Mouse (Mus musculus): ENCODE results near the gene Mta2. TPM values are rescaled to one million over a fixed set of nuclear protein-coding genes. Genes with fewer than 3 reads are reported as not detected.
"Not testable (repeated sequence)": the region's sequence is repeated elsewhere in the genome, so short reads cannot be mapped to it uniquely, and the experiment has no call there.

Gene Mta2
- 192 and 193 TPM in 2 replicates for polyA plus RNA-seq (2015; fragmentation: Nextera tagmentation; extraction: Ambion mirVana)

DNA sequence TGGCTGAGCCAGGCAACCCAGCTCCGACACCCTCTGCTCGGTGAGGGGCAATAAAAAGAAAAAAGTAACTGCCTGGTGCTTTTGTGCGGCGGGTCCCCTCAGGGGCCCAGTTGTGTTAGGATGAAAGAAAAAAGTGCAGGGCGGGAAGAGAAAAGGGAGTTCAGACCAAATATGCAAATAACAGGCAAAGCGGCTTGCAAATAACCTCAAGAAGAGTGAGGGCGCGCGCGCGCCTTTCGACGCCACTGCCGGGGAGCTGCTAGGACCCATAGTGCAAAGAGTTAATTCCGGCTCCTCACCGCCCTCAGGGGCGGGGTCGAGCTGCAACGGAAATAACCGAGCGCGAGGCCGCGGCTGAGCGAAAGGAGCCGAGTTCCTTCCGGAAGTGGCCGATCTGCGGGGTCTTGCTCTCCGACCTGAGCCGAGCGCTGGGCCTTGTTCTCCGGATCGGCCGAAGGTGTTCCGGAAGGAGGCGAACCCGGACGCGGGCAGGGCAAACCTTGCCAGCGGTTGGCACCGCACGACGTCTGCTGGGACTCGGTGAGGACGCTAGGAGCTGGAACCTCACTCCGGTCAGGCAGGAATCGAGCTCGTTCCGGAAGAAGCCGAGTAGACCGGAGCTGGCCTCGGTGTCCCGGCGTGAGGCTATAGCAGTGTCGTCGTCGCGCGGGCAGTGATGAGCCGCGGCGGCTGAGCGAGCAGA lies at the start of gene Mta2:
Gene Mta2 (plus strand): TSS at position 361 of the 703 bp plus-strand sequence.
- peak within 1 kb of the TSS; percentile 73 for H3K4me2 ChIP-seq (replicated peaks)
- H3K36me3 ChIP-seq, result peaks cover 62% of the 10 kb centered on the region
- WGBS, result under 1% methylated on average over 64 of the region's 64 CpGs
- H3K27ac ChIP-seq, result peak within 1 kb of the TSS; percentile 99
- H3K4me3 ChIP-seq, result peak within 1 kb of the TSS; percentile 97
- H3K9ac ChIP-seq, result peak within 1 kb of the TSS; percentile 100
- ATAC-seq (ENCODE audit: low FRiP score, low read depth), result peak; percentile 91
- no peaks in the 10 kb centered on the region for H3K9me3 ChIP-seq
- H3K4me1 ChIP-seq, result peaks cover 40% of the 10 kb centered on the region
- no peaks in the 10 kb centered on the region for H3K27me3 ChIP-seq

DNA sequence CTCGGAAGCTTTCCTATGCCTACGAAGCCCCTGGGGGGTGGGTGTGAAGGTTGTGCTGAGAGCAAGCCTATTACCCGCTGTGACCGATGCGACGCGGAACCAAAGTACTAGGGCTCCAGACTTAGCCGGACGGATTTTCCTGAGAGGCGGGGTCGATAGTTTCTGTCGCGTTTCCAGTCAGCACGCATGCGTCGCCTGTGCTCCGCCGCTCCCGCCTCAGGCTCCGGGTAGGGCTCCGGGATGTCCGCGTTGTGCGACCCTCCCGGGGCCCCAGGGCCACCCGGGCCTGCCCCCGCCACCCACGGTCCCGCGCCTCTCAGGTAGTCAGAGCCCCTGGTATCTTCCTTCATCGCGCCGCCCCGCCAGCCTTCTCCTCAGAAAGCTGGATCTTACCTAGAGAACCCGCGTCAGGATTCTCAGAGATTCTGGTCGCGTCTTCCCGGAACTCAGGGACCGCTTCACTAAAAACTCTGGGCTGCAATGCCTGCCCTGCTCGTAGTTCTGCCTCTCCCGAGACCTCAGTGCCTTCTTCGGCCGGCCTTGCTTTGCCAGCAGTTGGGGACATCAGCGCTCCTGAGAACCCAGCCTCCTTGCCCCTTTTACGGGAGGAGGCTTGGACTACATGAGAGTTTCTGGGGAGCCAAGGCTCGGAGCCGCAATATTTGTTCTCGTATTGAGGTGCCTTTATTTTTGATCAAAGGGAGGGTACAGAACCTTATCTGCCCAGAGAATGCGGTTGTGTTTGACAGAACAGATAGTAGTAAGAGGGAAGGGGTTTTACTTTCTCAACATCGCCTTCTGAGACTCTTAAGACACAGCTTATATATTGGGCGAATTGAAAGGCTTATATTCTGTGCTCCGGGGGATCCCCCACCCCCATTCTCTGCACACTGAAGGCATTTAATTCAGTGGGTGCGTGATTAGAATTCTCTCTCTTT lies 48.6 kb upstream of the Mta2 start, which contains the start of gene Ints5:
Gene Ints5 (plus strand): TSS at position 177 of the 938 bp plus-strand sequence.
- Histone ChIP-seq H3K4me2 (replicated peaks) (peak within 1 kb of the TSS; percentile 88), H3K27ac (peak within 1 kb of the TSS; percentile 79), H3K4me3 (peak within 1 kb of the TSS; percentile 88), H3K9me3 (no peaks in the 10 kb centered on the region), H3K9ac (peak within 1 kb of the TSS; percentile 94), H3K36me3 (peaks cover 40% of the 10 kb centered on the region), H3K27me3 (no peaks in the 10 kb centered on the region), H3K4me1 (peaks cover 35% of the 10 kb centered on the region)
- 2% methylated on average over 54 of the region's 54 CpGs for WGBS
- ATAC-seq (ENCODE audit: low FRiP score, low read depth), result peak; percentile 60

GRCm38 (mm10) chr19:8895397-8895960 lies 46.2 kb upstream of the Mta2 start:
- H3K9me3 ChIP-seq, result no peaks in the 10 kb centered on the region

GRCm38 (mm10) chr19:8896231-8896630 lies 45.4 kb upstream of the Mta2 start:
- peak overlapping the region; percentile 72; the same call in 1 of the 2 replicates for H3K9ac ChIP-seq
- not testable (repeated sequence) for H3K9me3 ChIP-seq; H3K4me2 ChIP-seq (replicated peaks); ATAC-seq (ENCODE audit: low FRiP score, low read depth); H3K4me3 ChIP-seq; H3K27ac ChIP-seq; H3K27me3 ChIP-seq
- 79% methylated on average over 5 of the region's 5 CpGs for WGBS
- H3K36me3 ChIP-seq, result peaks cover 31% of the 10 kb centered on the region
- peaks cover 45% of the 10 kb centered on the region for H3K4me1 ChIP-seq

More at GRCm38 (mm10) chr19:8895397-8895960, 46.2 kb upstream of the Mta2 start:
- 91% methylated on average over 9 of the region's 9 CpGs for WGBS
- Histone ChIP-seq H3K4me3 (no peak overlapping the region), H3K36me3 (peaks cover 37% of the 10 kb centered on the region), H3K27ac (no peak overlapping the region), H3K4me1 (peaks cover 45% of the 10 kb centered on the region), H3K4me2 (replicated peaks) (no peak overlapping the region), H3K27me3 (no peaks in the 10 kb centered on the region), H3K9ac (peak overlapping the region; percentile 25; the same call in 1 of the 2 replicates)
- no peak for ATAC-seq (ENCODE audit: low FRiP score, low read depth)

DNA sequence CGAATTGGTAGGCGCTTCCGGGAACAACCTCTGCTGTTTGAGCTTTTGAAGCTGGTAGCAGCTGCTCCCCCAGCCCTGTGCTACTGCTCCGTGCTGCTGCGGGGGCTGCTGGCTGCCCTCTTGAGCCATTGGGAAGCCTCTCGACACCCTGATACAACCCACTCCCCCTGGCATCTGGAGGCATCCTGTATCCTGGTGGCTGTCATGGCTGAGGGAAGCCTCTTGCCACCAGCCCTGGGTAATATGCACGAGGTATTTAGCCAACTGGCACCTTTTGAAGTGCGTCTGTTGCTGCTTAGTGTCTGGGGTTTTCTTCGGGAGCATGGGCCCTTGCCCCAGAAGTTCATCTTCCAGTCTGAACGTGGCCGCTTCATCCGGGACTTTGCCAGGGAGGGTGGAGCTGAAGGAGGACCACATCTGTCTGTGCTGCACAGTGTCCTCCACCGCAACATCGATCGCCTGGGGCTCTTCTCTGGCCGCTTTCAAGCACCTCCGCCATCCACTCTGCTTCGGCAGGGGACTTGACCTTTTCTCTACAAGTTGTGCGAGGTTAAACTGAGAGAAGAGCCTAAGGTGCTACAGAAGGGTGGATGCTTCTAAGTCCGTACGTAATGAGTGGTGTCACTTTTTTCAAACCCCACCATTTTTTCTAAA lies 44.3 kb upstream of the Mta2 start:
- peak overlapping the region; percentile 72 for H3K9ac ChIP-seq
- peaks cover 38% of the 10 kb centered on the region for H3K36me3 ChIP-seq
- not testable (repeated sequence) for H3K9me3 ChIP-seq, H3K27me3 ChIP-seq
- peak; percentile 43 for ATAC-seq (ENCODE audit: low FRiP score, low read depth)
- peaks cover 45% of the 10 kb centered on the region for H3K4me1 ChIP-seq
- H3K4me3 ChIP-seq, result peak overlapping the region; percentile 93
- 19% methylated on average over 21 of the region's 21 CpGs for WGBS
- H3K4me2 ChIP-seq (replicated peaks), result peak overlapping the region; percentile 80
- H3K27ac ChIP-seq, result peak overlapping the region; percentile 90

DNA sequence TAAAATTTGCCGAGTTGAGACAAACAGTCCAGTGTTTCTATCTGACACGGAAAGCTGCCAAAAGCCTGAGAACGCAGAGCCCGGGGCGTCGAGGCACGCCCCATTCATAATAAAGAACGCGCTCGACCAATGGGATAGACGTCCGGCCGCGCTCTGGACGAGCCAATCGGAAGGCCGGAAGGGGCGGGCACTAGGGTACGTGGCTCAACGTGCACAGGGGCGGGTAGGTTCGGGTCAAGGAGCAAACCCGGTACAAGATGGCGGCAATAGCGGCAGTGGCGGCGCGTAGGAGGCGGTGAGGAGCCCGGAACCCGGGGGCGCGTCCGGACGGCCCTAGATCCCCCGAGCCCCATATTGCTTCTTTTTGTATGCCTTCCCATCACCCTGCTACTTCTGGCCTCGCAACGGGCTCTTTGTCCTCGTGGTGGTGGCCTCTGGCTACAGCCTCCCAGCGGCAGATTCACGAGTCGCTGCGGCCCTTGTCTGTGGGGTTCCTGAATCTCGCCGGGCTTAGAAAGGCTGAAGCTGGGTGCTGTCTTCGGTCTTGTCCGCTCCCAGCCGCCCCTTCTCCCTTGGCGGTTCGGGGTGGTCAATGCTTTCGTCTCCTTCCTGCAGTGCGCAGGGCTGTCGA lies 43.7 kb upstream of the Mta2 start, which contains the start of gene Ganab:
Gene Ganab (plus strand): TSS at position 207 of the 631 bp plus-strand sequence.
- no peaks in the 10 kb centered on the region for H3K9me3 ChIP-seq
- H3K27me3 ChIP-seq, result no peaks in the 10 kb centered on the region
- peak within 1 kb of the TSS; percentile 93 for H3K4me3 ChIP-seq
- ATAC-seq (ENCODE audit: low FRiP score, low read depth), result peak; percentile 99
- peaks cover 45% of the 10 kb centered on the region for H3K4me1 ChIP-seq
- peak within 1 kb of the TSS; percentile 97 for H3K9ac ChIP-seq
- under 1% methylated on average over 53 of the region's 53 CpGs for WGBS
- H3K36me3 ChIP-seq, result peaks cover 43% of the 10 kb centered on the region
- H3K4me2 ChIP-seq (replicated peaks), result peak within 1 kb of the TSS; percentile 80
- peak within 1 kb of the TSS; percentile 91 for H3K27ac ChIP-seq

GRCm38 (mm10) chr19:8898576-8898975 lies 43.1 kb upstream of the Mta2 start:
- peak overlapping the region; percentile 93 for H3K4me3 ChIP-seq
- H3K4me1 ChIP-seq, result peaks cover 43% of the 10 kb centered on the region
- 9% methylated on average over 13 of the region's 13 CpGs for WGBS
- H3K27me3 ChIP-seq, result no peaks in the 10 kb centered on the region
- ATAC-seq (ENCODE audit: low FRiP score, low read depth), result no peak
- peak overlapping the region; percentile 80 for H3K4me2 ChIP-seq (replicated peaks)
- H3K36me3 ChIP-seq, result peaks cover 48% of the 10 kb centered on the region
- H3K27ac ChIP-seq, result peak overlapping the region; percentile 91
- no peaks in the 10 kb centered on the region for H3K9me3 ChIP-seq
- H3K9ac ChIP-seq, result peak overlapping the region; percentile 97

- WGBS, result 33% methylated on average over 3 of the region's 3 CpGs
- H3K9me3 ChIP-seq, result no peaks in the 10 kb centered on the region
- peaks cover 38% of the 10 kb centered on the region for H3K4me1 ChIP-seq
- H3K4me2 ChIP-seq (replicated peaks), result peak overlapping the region; percentile 80
- ATAC-seq (ENCODE audit: low FRiP score, low read depth), result no peak
- peak overlapping the region; percentile 97 for H3K9ac ChIP-seq
- H3K27ac ChIP-seq, result no peak overlapping the region
- H3K36me3 ChIP-seq, result peaks cover 53% of the 10 kb centered on the region
- peak overlapping the region; percentile 93 for H3K4me3 ChIP-seq
- H3K27me3 ChIP-seq, result no peaks in the 10 kb centered on the region
Measured at GRCm38 (mm10) chr19:8899079-8899478, 42.6 kb upstream of the Mta2 start.

DNA sequence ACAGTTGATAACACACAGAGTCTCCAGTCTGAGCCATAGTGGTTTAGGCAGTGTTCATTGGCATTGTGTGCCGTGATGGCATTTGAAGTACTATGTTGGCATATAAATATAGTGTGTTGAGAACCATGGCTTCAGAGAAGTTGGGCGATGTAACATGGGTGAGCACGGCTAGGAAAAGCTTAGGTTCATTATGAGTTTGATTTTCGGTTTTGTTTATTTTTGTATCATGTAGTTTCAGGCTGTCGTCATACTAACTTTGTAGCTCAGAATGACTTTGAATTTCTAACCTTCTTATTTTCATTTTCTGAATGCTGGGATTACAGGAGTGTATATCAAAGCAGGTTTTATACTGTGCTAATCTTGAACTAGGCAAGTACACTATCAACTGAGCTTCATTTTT lies 38.3 kb upstream of the Mta2 start:
- H3K4me2 ChIP-seq (replicated peaks), result no peak overlapping the region
- H3K9me3 ChIP-seq, result no peaks in the 10 kb centered on the region
- no peaks in the 10 kb centered on the region for H3K27me3 ChIP-seq
- H3K36me3 ChIP-seq, result peaks cover 67% of the 10 kb centered on the region
- no peak for ATAC-seq (ENCODE audit: low FRiP score, low read depth)
- peaks cover 16% of the 10 kb centered on the region for H3K4me1 ChIP-seq
- no peak overlapping the region for H3K27ac ChIP-seq
- H3K4me3 ChIP-seq, result no peak overlapping the region
- 98% methylated on average over 5 of the region's 5 CpGs for WGBS
- H3K9ac ChIP-seq, result no peak overlapping the region

DNA sequence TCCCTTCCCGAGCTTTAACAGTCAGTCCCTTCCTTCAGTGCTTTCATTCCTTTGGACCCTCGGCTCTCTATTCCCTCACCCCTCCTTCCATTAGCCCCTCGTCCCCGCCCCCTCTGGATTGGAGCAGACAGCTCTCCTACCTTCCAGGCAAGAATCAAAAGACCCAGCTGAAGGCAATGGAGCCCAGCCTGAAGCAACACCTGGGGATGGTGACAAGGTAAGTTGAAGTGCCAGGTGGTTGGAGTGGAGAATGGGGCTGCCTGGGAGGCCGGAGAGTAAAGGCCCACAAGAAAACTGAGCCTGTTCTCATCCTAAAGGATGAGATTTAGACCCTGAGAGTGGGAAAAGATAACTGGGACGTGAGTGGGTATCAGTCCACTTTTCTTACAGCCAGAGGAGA lies 33.1 kb upstream of the Mta2 start:
- no peak overlapping the region for H3K4me3 ChIP-seq
- no peak overlapping the region for H3K27ac ChIP-seq
- no peaks in the 10 kb centered on the region for H3K27me3 ChIP-seq
- H3K9me3 ChIP-seq, result no peaks in the 10 kb centered on the region
- H3K4me1 ChIP-seq, result no peaks in the 10 kb centered on the region
- no peak for ATAC-seq (ENCODE audit: low FRiP score, low read depth)
- H3K4me2 ChIP-seq (replicated peaks), result no peak overlapping the region
- peaks cover 96% of the 10 kb centered on the region for H3K36me3 ChIP-seq
- no peak overlapping the region for H3K9ac ChIP-seq
- 92% methylated on average over 6 of the region's 6 CpGs for WGBS

GRCm38 (mm10) chr19:8911810-8912209 lies 29.9 kb upstream of the Mta2 start:
- no peak for ATAC-seq (ENCODE audit: low FRiP score, low read depth)
- no peaks in the 10 kb centered on the region for H3K9me3 ChIP-seq

More at GRCm38 (mm10) chr19:8911810-8912209, 29.9 kb upstream of the Mta2 start:
- 93% methylated on average over 5 of the region's 5 CpGs for WGBS
- no peak overlapping the region for H3K4me2 ChIP-seq (replicated peaks)
- no peaks in the 10 kb centered on the region for H3K27me3 ChIP-seq
- no peak overlapping the region for H3K27ac ChIP-seq
- peaks cover 100% of the 10 kb centered on the region for H3K36me3 ChIP-seq
- no peak overlapping the region for H3K4me3 ChIP-seq
- no peaks in the 10 kb centered on the region for H3K4me1 ChIP-seq
- H3K9ac ChIP-seq, result no peak overlapping the region

Data from limb, embryonic 13.5 days (tissue).